Mouse (Mus musculus) embryonic facial prominence, embryonic 11.5 days (tissue): ENCODE results near the gene Idh3g. TPM values are rescaled to one million over a fixed set of nuclear protein-coding genes. Genes with fewer than 3 reads are reported as not detected.
"Not testable (repeated sequence)": the region's sequence is repeated elsewhere in the genome, so short reads cannot be mapped to it uniquely, and the experiment has no call there.

Experiments
- ATAC-seq: fragments of 200-750 bp; cut with Nextera tagmentation; replicated peaks from 2 replicates; pipeline ENCODE4 v1.8.0; 2017; ENCODE audit warnings: low read depth; ENCODE audit not compliant: insufficient number of reproducible peaks, low FRiP score, low TSS enrichment
- DNase-seq: peaks from one replicate; pipeline ENCODE4 v3.0.0-alpha.2; 2015; ENCODE audit warnings: low spot score
- H3K27ac ChIP-seq: fragments of 300-500 bp; sonication (generic); replicated peaks from 2 replicates; pipeline ENCODE4 v1.5.1; 2014; ENCODE audit warnings: mild to moderate bottlenecking, low read depth, low read length, control low read depth
- H3K27me3 ChIP-seq: fragments of 300-500 bp; sonication (generic); 2 replicates; pipeline ENCODE4 v1.6.1; 2014; ENCODE audit warnings: mild to moderate bottlenecking, low read length, moderate library complexity, mixed read lengths; ENCODE audit not compliant: control insufficient read depth, insufficient read depth
- H3K36me3 ChIP-seq: fragments of 300-500 bp; sonication (generic); replicated peaks from 2 replicates; pipeline ENCODE4 v1.6.1; 2014; ENCODE audit warnings: low read depth, mild to moderate bottlenecking, low read length, moderate library complexity, mixed read lengths; ENCODE audit not compliant: control insufficient read depth, insufficient read depth
- H3K4me1 ChIP-seq: fragments of 300-500 bp; sonication (generic); 2 replicates; pipeline ENCODE4 v1.6.1; 2014; ENCODE audit warnings: low read length, mixed read lengths; ENCODE audit not compliant: control insufficient read depth, insufficient read depth
- H3K4me2 ChIP-seq: fragments of 300-500 bp; sonication (generic); 2 replicates; pipeline ENCODE4 v1.6.1; 2014; ENCODE audit warnings: low read depth, mild to moderate bottlenecking, control low read depth, low read length, moderate library complexity
- H3K4me3 ChIP-seq: fragments of 300-500 bp; sonication (generic); 2 replicates; pipeline ENCODE4 v1.5.1; 2014; ENCODE audit warnings: low read depth, low read length, control low read depth
- H3K9ac ChIP-seq: fragments of 300-500 bp; sonication (generic); replicated peaks from 2 replicates; pipeline ENCODE4 v1.6.1; 2014; ENCODE audit warnings: mild to moderate bottlenecking, control low read depth, low read length
- H3K9me3 ChIP-seq: fragments of 300-500 bp; sonication (generic); replicated peaks from 2 replicates; pipeline ENCODE4 v1.6.1; 2016; ENCODE audit warnings: mild to moderate bottlenecking, low read length, inconsistent platforms, mixed read lengths; ENCODE audit not compliant: control insufficient read depth
- WGBS: fragments of 180-500 bp; shearing (Covaris S2); extraction: QIAGEN DNeasy Blood & Tissue Kit; methylation state at CpG from one replicate; pipeline ENCODE4 v1.1.7; 2014; 5-methylcytosine and 5-hydroxymethylcytosine counted together
- polyA plus RNA-seq: library from polyadenylated mRNA; unstranded; fragments of >200 nt; fragmentation: Nextera tagmentation; extraction: Ambion mirVana; gene quantifications from 2 replicates; pipeline ENCODE4 v1.2.1, GENCODE M21; 2014

The Idh3g gene
- polyA plus RNA-seq, 1 experiment from 2014 or later, result 182 TPM

DNA sequence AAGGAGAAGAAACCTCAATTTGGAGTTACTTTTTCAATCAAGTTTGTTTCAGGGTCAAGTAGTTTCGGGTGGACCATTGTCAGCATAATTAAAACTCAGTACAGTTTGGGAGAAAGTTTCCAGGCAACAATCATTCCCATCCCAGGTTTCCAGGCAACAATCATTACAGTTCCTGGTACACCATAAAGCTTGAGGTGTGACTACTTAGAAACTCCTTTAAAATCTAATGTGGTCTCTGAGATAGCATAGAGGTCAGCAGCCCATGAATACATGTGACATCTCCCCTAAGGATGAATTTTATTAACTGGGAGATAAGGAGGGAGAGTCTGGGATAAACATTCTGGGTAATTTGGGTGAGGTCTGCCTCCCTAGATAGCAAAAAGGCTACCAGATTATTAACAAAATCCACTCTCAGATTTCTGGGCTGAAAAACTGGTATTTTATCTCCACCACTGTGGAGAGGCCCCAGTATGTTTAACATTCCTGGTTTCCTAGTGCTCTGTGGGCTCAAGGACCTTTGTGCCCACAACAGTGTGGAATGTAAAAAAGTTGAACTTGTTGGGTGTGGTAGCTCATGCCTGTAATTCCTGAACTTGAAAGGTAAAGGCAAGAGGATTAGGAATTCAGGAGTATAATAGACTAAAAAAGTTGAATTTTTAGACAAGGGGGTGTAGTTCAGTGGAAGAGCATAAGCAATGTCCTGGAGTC, 41.8 kb downstream of the Idh3g start:
- no peak for DNase-seq
- no peak for ATAC-seq
- Histone ChIP-seq H3K9me3 (no peaks in the 10 kb centered on the region), H3K9ac (no peak overlapping the region), H3K27ac (no peak overlapping the region), H3K27me3 (no peaks in the 10 kb centered on the region), H3K4me1 (no peaks in the 10 kb centered on the region), H3K4me2 (no peak overlapping the region), H3K4me3 (no peak overlapping the region), H3K36me3 (no peaks in the 10 kb centered on the region)
- WGBS, result 88% methylated on average over 1 of the region's 1 CpGs

DNA sequence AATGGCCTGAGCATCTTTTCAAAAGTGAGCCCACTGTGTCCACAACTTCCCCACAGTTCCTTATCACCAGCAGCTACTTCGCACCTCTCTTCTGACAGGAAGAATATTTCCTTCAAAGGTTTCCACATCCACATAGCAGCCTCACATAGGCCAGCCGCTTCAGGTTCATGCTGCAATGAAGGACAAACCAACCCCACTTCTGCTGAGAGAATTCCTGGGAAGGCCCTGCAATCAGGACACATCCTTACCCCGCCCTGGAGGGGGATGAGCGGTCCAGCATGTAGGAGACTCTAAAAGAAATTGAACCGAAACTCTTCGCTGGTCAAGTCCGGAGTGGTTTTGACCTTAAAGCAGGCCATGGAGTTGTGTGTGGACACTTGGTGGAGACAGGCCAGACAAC, 46.9 kb downstream of the Idh3g start:
- H3K4me1 ChIP-seq, H3K4me2 ChIP-seq, H3K4me3 ChIP-seq, H3K27ac ChIP-seq, ATAC-seq, DNase-seq, H3K9ac ChIP-seq, H3K36me3 ChIP-seq, H3K9me3 ChIP-seq, H3K27me3 ChIP-seq: not testable (repeated sequence)
- 93% methylated on average over 7 of the region's 7 CpGs for WGBS

DNA sequence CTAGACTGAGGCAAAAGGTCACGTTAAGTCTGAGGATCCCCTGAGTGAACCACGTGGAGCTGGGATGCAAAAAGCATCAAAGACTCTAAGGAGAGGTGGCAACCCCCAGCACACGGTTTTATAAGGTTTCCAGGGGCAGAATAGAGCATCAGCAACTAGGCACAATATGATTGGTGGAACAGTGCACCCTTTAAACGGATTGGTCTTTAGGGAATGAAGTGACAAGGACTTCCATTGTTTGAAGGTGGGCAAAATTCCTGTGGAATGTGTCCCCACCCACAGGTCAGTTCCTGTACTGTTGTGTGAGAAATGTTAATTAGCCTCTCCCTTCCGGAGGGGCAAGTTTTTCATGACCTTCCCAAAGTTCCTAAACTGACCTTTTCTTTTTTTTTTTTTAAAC, 47.5 kb downstream of the Idh3g start:
- no peaks in the 10 kb centered on the region for H3K4me1 ChIP-seq
- no peak overlapping the region for H3K4me3 ChIP-seq
- no peak overlapping the region for H3K27ac ChIP-seq
- ATAC-seq, result no peak
- H3K9ac ChIP-seq, result no peak overlapping the region
- no peak overlapping the region for H3K4me2 ChIP-seq
- WGBS, result 51% methylated on average over 5 of the region's 5 CpGs
- no peak for DNase-seq
- no peaks in the 10 kb centered on the region for H3K36me3 ChIP-seq
- no peaks in the 10 kb centered on the region for H3K27me3 ChIP-seq
- no peaks in the 10 kb centered on the region for H3K9me3 ChIP-seq

DNA sequence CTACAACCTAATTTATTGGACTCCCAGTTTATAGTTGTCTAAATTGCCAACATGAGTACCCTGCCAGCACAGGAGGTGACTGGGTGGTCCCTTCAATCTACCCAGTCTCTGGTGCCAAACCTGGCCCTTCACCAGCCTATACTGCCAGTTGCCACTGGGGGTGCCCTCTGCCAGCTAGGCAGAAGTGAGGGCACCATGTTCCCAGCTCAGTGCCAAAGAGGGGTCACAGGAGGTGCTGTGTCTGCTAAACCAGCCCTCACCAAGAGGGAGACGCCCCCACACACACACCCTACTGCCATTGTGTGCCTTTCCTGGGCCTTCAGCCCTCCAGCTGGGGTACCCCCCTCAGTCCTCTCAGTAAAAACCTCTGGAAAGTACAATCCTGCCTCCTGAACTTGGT, 48.5 kb downstream of the Idh3g start:
- Histone ChIP-seq H3K27ac (no peak overlapping the region), H3K9me3 (no peaks in the 10 kb centered on the region), H3K27me3 (no peaks in the 10 kb centered on the region), H3K4me3 (no peak overlapping the region), H3K4me1 (no peaks in the 10 kb centered on the region), H3K9ac (no peak overlapping the region), H3K4me2 (no peak overlapping the region), H3K36me3 (no peaks in the 10 kb centered on the region)
- DNase-seq (no peak), ATAC-seq (no peak)
- 69% methylated on average over 1 of the region's 1 CpGs for WGBS

DNA sequence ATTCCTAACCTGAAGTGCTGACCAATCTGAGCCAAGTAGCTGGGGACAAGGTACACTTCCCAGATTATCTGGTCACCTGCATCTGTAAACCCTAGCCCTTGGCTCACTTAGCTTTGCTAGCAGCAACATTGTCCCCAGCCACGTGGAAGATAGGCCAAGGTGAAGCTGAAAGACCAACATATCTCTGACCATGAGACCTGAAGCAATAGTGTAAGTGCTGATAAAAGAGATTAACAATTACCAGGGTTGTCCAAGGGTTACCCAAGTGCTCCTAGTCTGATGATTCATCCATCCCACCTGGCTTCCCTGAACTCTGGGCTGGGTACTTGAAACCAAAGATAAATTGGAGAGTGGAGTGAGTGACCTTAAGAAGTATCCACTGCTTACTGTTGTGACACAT, 55.8 kb downstream of the Idh3g start:
- Histone ChIP-seq H3K4me3 (no peak overlapping the region), H3K4me2 (no peak overlapping the region), H3K27ac (no peak overlapping the region), H3K27me3 (no peaks in the 10 kb centered on the region), H3K9ac (no peak overlapping the region), H3K9me3 (no peaks in the 10 kb centered on the region), H3K4me1 (no peaks in the 10 kb centered on the region), H3K36me3 (no peaks in the 10 kb centered on the region)
- DNase-seq (no peak), ATAC-seq (no peak)
- WGBS, result 52% methylated on average over 1 of the region's 1 CpGs

Other genes starting within 250 kb of the Idh3g start
- 11.3 and 11.9 TPM in 2 replicates for gene Dusp9, start 147.5 kb downstream of the Idh3g start, polyA plus RNA-seq
- 9.5 and 11.7 TPM in 2 replicates for gene Pnck, start 126.8 kb downstream of the Idh3g start, polyA plus RNA-seq
- 6.1 TPM in 2 replicates for gene Slc6a8, start 113.7 kb downstream of the Idh3g start, polyA plus RNA-seq
- gene Bcap31, start 70.7 kb downstream of the Idh3g start, polyA plus RNA-seq, result 159 and 172 TPM in 2 replicates
- 8.0 and 8.3 TPM in 2 replicates for gene Abcd1, start 70.3 kb downstream of the Idh3g start, polyA plus RNA-seq
- 0.08 TPM in 2 replicates for gene Plxnb3, start 29.8 kb downstream of the Idh3g start, polyA plus RNA-seq
- 0.90 and 1.4 TPM in 2 replicates for gene Srpk3, start 12.5 kb downstream of the Idh3g start, polyA plus RNA-seq
- 112 and 116 TPM in 2 replicates for gene Ssr4, start 131 bp upstream of the Idh3g start, polyA plus RNA-seq
- 0.88 and 1.1 TPM in 2 replicates for gene Pdzd4, start 38.1 kb upstream of the Idh3g start, polyA plus RNA-seq
- 0.25 TPM in 1 of 2 replicates, not detected in the other for gene Avpr2, start 105.2 kb upstream of the Idh3g start, polyA plus RNA-seq
- 6.6 and 10.8 TPM in 2 replicates for gene L1cam, start 109.2 kb upstream of the Idh3g start, polyA plus RNA-seq
- gene Arhgap4, start 135.0 kb upstream of the Idh3g start, polyA plus RNA-seq, result 1.5 and 2.0 TPM in 2 replicates
- 154 and 159 TPM in 2 replicates for gene Naa10, start 135.0 kb upstream of the Idh3g start, polyA plus RNA-seq
- 20.3 and 24.3 TPM in 2 replicates for gene Renbp, start 144.0 kb upstream of the Idh3g start, polyA plus RNA-seq
- gene Hcfc1, start 179.5 kb upstream of the Idh3g start, polyA plus RNA-seq, result 71.4 and 77.2 TPM in 2 replicates
- gene Irak1, start 237.0 kb upstream of the Idh3g start, polyA plus RNA-seq, result 28.0 and 31.3 TPM in 2 replicates